Mouse (Mus musculus) gastrocnemius, postnatal 36 days (tissue): Measurements from ENCODE around the gene Tlx1. TPM values are rescaled to one million over a fixed set of nuclear protein-coding genes. Genes with fewer than 3 reads are reported as not detected.

ENCODE experiments used
- total RNA-seq, 2 experiments: library from RNA; stranded (reverse); gene quantifications; 2 replicates each; pipeline ENCODE4 v1.2.3; 2021

The Tlx1 gene
- total RNA-seq, 2 experiments from 2014 or later, result not detected

Other genes starting within 250 kb of the Tlx1 start
- 10 to 100 TPM; 10.5 to 12.5 TPM for gene Slf2, start 219.5 kb upstream of the Tlx1 start, total RNA-seq
- under 1 TPM; 0.20 to 0.42 TPM for gene Sema4g, start 161.6 kb upstream of the Tlx1 start, total RNA-seq
- 10 to 100 TPM; 14.6 to 20.2 TPM for gene Twnk, start 145.0 kb upstream of the Tlx1 start, total RNA-seq
- 10 to 100 TPM; 33.7 to 35.1 TPM for gene Mrpl43, start 144.2 kb upstream of the Tlx1 start, total RNA-seq
- 10 to 100 TPM; 19.3 to 20.1 TPM for gene Lzts2, start 136.3 kb upstream of the Tlx1 start, total RNA-seq
- 1 to 10 TPM; 5.1 to 5.7 TPM for gene Pdzd7, start 105.0 kb upstream of the Tlx1 start, total RNA-seq
- 10 to 100 TPM; 17.8 to 19.8 TPM for gene Sfxn3, start 103.2 kb upstream of the Tlx1 start, total RNA-seq
- gene Kazald1, start 75.4 kb upstream of the Tlx1 start, total RNA-seq, result 1 to 10 TPM; 3.9 to 7.8 TPM
- gene Lbx1, start 85.1 kb downstream of the Tlx1 start, total RNA-seq, result 10 to 100 TPM; 48.9 to 50.8 TPM
- gene Btrc, start 213.1 kb downstream of the Tlx1 start, total RNA-seq, result 10 to 100 TPM; 21.0 to 21.6 TPM